Mouse (Mus musculus): Measurements from ENCODE around the gene Enpp1. TPM values are rescaled to one million over a fixed set of nuclear protein-coding genes. Genes with fewer than 3 reads are reported as not detected.
A peak's percentile ranks its signal among the peaks of the same experiment; 100 is the strongest.

Enpp1 gene
- total RNA-seq (2021) (1 to 10 TPM; 2.9 to 3.5 TPM), polyA plus RNA-seq (2012; rRNA removed) (0.18 and 0.39 TPM in 2 replicates)
- long read RNA-seq, full-length matches to known transcripts: 1 of 1 reads
- long read RNA-seq, partial matches to known transcripts: 0 of 1 reads
- long read RNA-seq, other reads (novel, unspliced or antisense): 0 of 1 reads

- DNase-seq: peak; percentile 79
Observed at GRCm38 (mm10) chr10:24711480-24712366, at the start of gene Enpp1. Gene Enpp1 (minus strand): TSS chr10:24712159.

GRCm38 (mm10) chr10:24758326-24758915, 46.5 kb upstream of the Enpp1 start:
- DNase-seq: no peak

GRCm38 (mm10) chr10:24754874-24755540, 43.0 kb upstream of the Enpp1 start:
- DNase-seq: no peak

- no peak for DNase-seq
Observed at GRCm38 (mm10) chr10:24754251-24754835, 42.4 kb upstream of the Enpp1 start.

GRCm38 (mm10) chr10:24753536-24754250, 41.7 kb upstream of the Enpp1 start:
- DNase-seq: no peak

GRCm38 (mm10) chr10:24742950-24743487, 31.1 kb upstream of the Enpp1 start:
- no peak for DNase-seq

- no peak for DNase-seq
Observed at GRCm38 (mm10) chr10:24741229-24742198, 29.6 kb upstream of the Enpp1 start.

- DNase-seq: no peak
Observed at GRCm38 (mm10) chr10:24739171-24739570, 27.2 kb upstream of the Enpp1 start.

- peak; percentile 3 for DNase-seq
Observed at GRCm38 (mm10) chr10:24738456-24738855, 26.5 kb upstream of the Enpp1 start.

- no peak for DNase-seq
Observed at GRCm38 (mm10) chr10:24735027-24735777, 23.2 kb upstream of the Enpp1 start.

- DNase-seq: no peak
Observed at GRCm38 (mm10) chr10:24727478-24727877, 15.5 kb upstream of the Enpp1 start.

GRCm38 (mm10) chr10:24725197-24725596, 13.2 kb upstream of the Enpp1 start:
- no peak for DNase-seq

GRCm38 (mm10) chr10:24721841-24722240, 9.9 kb upstream of the Enpp1 start:
- DNase-seq: peak; percentile 7

GRCm38 (mm10) chr10:24719383-24719782, 7.4 kb upstream of the Enpp1 start:
- no peak for DNase-seq

GRCm38 (mm10) chr10:24718720-24719119, 6.8 kb upstream of the Enpp1 start:
- DNase-seq: no peak

- DNase-seq: no peak
Observed at GRCm38 (mm10) chr10:24718058-24718457, 6.1 kb upstream of the Enpp1 start.

GRCm38 (mm10) chr10:24716232-24716631, 4.3 kb upstream of the Enpp1 start:
- no peak for DNase-seq

GRCm38 (mm10) chr10:24712901-24713300, 942 bp upstream of the Enpp1 start:
- no peak for DNase-seq

GRCm38 (mm10) chr10:24712367-24712761, 405 bp upstream of the Enpp1 start:
- no peak for DNase-seq

Data from adrenal gland, adult 2 months (tissue).